Mouse (Mus musculus): ENCODE measurements around the gene Akip1. TPM values are rescaled to one million over a fixed set of nuclear protein-coding genes. Genes with fewer than 3 reads are reported as not detected.

Gene Akip1
- polyA plus RNA-seq, 1 experiment from 2014 or later, result 24.0 TPM

- H3K9me3 ChIP-seq (ENCODE audit: control insufficient read depth, low read length), result no peaks in the 10 kb centered on the region
Measured at GRCm38 (mm10) chr7:109713434-109713982, 10.0 kb downstream of the Akip1 start.

GRCm38 (mm10) chr7:109719286-109719685, 15.8 kb downstream of the Akip1 start:
- no peak overlapping the region for H3K4me3 ChIP-seq (ENCODE audit: low read depth, low read length)
- H3K4me2 ChIP-seq (ENCODE audit: low read depth, severe bottlenecking), result no peak overlapping the region
- no peak overlapping the region for H3K9ac ChIP-seq (ENCODE audit: low read length)
- no peaks in the 10 kb centered on the region for H3K36me3 ChIP-seq (ENCODE audit: control insufficient read depth, insufficient read depth, low read length)
- no peaks in the 10 kb centered on the region for H3K9me3 ChIP-seq (ENCODE audit: control insufficient read depth, low read length)
- DNase-seq (ENCODE audit: low spot score) (peak; percentile 42), ATAC-seq (ENCODE audit: insufficient number of reproducible peaks, low FRiP score, low TSS enrichment, low read depth) (no peak)
- 66% methylated on average over 9 of the region's 9 CpGs for WGBS
- no peaks in the 10 kb centered on the region for H3K4me1 ChIP-seq (ENCODE audit: control insufficient read depth, insufficient read depth, low read length)
- H3K27me3 ChIP-seq (ENCODE audit: control insufficient read depth, insufficient read depth, low read length), result no peaks in the 10 kb centered on the region
- no peak overlapping the region for H3K27ac ChIP-seq (replicated peaks; ENCODE audit: low read depth, low read length)

More at GRCm38 (mm10) chr7:109713434-109713982, 10.0 kb downstream of the Akip1 start:
- no peak overlapping the region for H3K4me3 ChIP-seq (ENCODE audit: low read depth, low read length)
- H3K4me2 ChIP-seq (ENCODE audit: low read depth, severe bottlenecking), result no peak overlapping the region
- no peaks in the 10 kb centered on the region for H3K4me1 ChIP-seq (ENCODE audit: control insufficient read depth, insufficient read depth, low read length)
- ATAC-seq (ENCODE audit: insufficient number of reproducible peaks, low FRiP score, low TSS enrichment, low read depth), result no peak
- H3K27ac ChIP-seq (replicated peaks; ENCODE audit: low read depth, low read length), result no peak overlapping the region
- no peak for DNase-seq (ENCODE audit: low spot score)
- H3K9ac ChIP-seq (ENCODE audit: low read length), result no peak overlapping the region
- H3K36me3 ChIP-seq (ENCODE audit: control insufficient read depth, insufficient read depth, low read length), result 0 out of 2 replicates have a peak, but pooled peaks cover 2% of the 10 kb centered on the region
- WGBS, result 89% methylated on average over 2 of the region's 2 CpGs
- H3K27me3 ChIP-seq (ENCODE audit: control insufficient read depth, insufficient read depth, low read length), result no peaks in the 10 kb centered on the region

- Histone ChIP-seq H3K27ac (replicated peaks; ENCODE audit: low read depth, low read length) (no peak overlapping the region), H3K36me3 (ENCODE audit: control insufficient read depth, insufficient read depth, low read length) (no peaks in the 10 kb centered on the region), H3K27me3 (ENCODE audit: control insufficient read depth, insufficient read depth, low read length) (no peaks in the 10 kb centered on the region), H3K9me3 (ENCODE audit: control insufficient read depth, low read length) (no peaks in the 10 kb centered on the region), H3K4me2 (ENCODE audit: low read depth, severe bottlenecking) (no peak overlapping the region), H3K4me3 (ENCODE audit: low read depth, low read length) (no peak overlapping the region), H3K9ac (ENCODE audit: low read length) (no peak overlapping the region), H3K4me1 (ENCODE audit: control insufficient read depth, insufficient read depth, low read length) (no peaks in the 10 kb centered on the region)
- WGBS, result 91% methylated on average over 2 of the region's 2 CpGs
- ATAC-seq (ENCODE audit: insufficient number of reproducible peaks, low FRiP score, low TSS enrichment, low read depth) (no peak), DNase-seq (ENCODE audit: low spot score) (peak; percentile 41)
Measured at GRCm38 (mm10) chr7:109722618-109723017, 19.1 kb downstream of the Akip1 start.

GRCm38 (mm10) chr7:109723114-109723513, 19.6 kb downstream of the Akip1 start:
- ATAC-seq (ENCODE audit: insufficient number of reproducible peaks, low FRiP score, low TSS enrichment, low read depth), result no peak
- Histone ChIP-seq H3K4me1 (ENCODE audit: control insufficient read depth, insufficient read depth, low read length) (no peaks in the 10 kb centered on the region), H3K36me3 (ENCODE audit: control insufficient read depth, insufficient read depth, low read length) (no peaks in the 10 kb centered on the region), H3K27ac (replicated peaks; ENCODE audit: low read depth, low read length) (no peak overlapping the region), H3K9ac (ENCODE audit: low read length) (no peak overlapping the region), H3K4me2 (ENCODE audit: low read depth, severe bottlenecking) (no peak overlapping the region), H3K9me3 (ENCODE audit: control insufficient read depth, low read length) (no peaks in the 10 kb centered on the region), H3K4me3 (ENCODE audit: low read depth, low read length) (no peak overlapping the region), H3K27me3 (ENCODE audit: control insufficient read depth, insufficient read depth, low read length) (no peaks in the 10 kb centered on the region)
- DNase-seq (ENCODE audit: low spot score), result no peak
- 92% methylated on average over 8 of the region's 8 CpGs for WGBS

- Histone ChIP-seq H3K9ac (ENCODE audit: low read length) (no peak within 1 kb of the TSS), H3K36me3 (ENCODE audit: control insufficient read depth, insufficient read depth, low read length) (no peaks in the 10 kb centered on the region), H3K27me3 (ENCODE audit: control insufficient read depth, insufficient read depth, low read length) (no peaks in the 10 kb centered on the region), H3K4me1 (ENCODE audit: control insufficient read depth, insufficient read depth, low read length) (no peaks in the 10 kb centered on the region), H3K27ac (replicated peaks; ENCODE audit: low read depth, low read length) (no peak within 1 kb of the TSS), H3K9me3 (ENCODE audit: control insufficient read depth, low read length) (no peaks in the 10 kb centered on the region), H3K4me3 (ENCODE audit: low read depth, low read length) (no peak within 1 kb of the TSS), H3K4me2 (ENCODE audit: low read depth, severe bottlenecking) (no peak within 1 kb of the TSS)
- DNase-seq (ENCODE audit: low spot score), result no peak
- no peak for ATAC-seq (ENCODE audit: insufficient number of reproducible peaks, low FRiP score, low TSS enrichment, low read depth)
- WGBS, result 91% methylated on average over 5 of the region's 5 CpGs
Measured at GRCm38 (mm10) chr7:109723697-109724096, 20.2 kb downstream of the Akip1 start, which contains the start of gene BC051019. Gene BC051019, minus strand, starts transcription at chr7:109723850.

GRCm38 (mm10) chr7:109731626-109732025, 28.1 kb downstream of the Akip1 start, which contains the start of gene Ascl3:
Gene Ascl3, minus strand, starts transcription at chr7:109731726.
- no peaks in the 10 kb centered on the region; the same call in 1 of the 2 replicates for H3K36me3 ChIP-seq (ENCODE audit: control insufficient read depth, insufficient read depth, low read length)
- DNase-seq (ENCODE audit: low spot score) (no peak), ATAC-seq (ENCODE audit: insufficient number of reproducible peaks, low FRiP score, low TSS enrichment, low read depth) (no peak)
- H3K4me1 ChIP-seq (ENCODE audit: control insufficient read depth, insufficient read depth, low read length), result no peaks in the 10 kb centered on the region
- H3K4me3 ChIP-seq (ENCODE audit: low read depth, low read length), result no peak within 1 kb of the TSS
- H3K27ac ChIP-seq (replicated peaks; ENCODE audit: low read depth, low read length), result no peak within 1 kb of the TSS
- no peak within 1 kb of the TSS for H3K4me2 ChIP-seq (ENCODE audit: low read depth, severe bottlenecking)
- no peak within 1 kb of the TSS for H3K9ac ChIP-seq (ENCODE audit: low read length)
- 89% methylated on average over 5 of the region's 5 CpGs for WGBS
- no peaks in the 10 kb centered on the region for H3K9me3 ChIP-seq (ENCODE audit: control insufficient read depth, low read length)
- H3K27me3 ChIP-seq (ENCODE audit: control insufficient read depth, insufficient read depth, low read length), result no peaks in the 10 kb centered on the region

- 91% methylated on average over 4 of the region's 4 CpGs for WGBS
- Histone ChIP-seq H3K9me3 (ENCODE audit: control insufficient read depth, low read length) (no peaks in the 10 kb centered on the region), H3K9ac (ENCODE audit: low read length) (no peak overlapping the region), H3K27me3 (ENCODE audit: control insufficient read depth, insufficient read depth, low read length) (no peaks in the 10 kb centered on the region), H3K27ac (replicated peaks; ENCODE audit: low read depth, low read length) (no peak overlapping the region), H3K4me2 (ENCODE audit: low read depth, severe bottlenecking) (no peak overlapping the region), H3K4me1 (ENCODE audit: control insufficient read depth, insufficient read depth, low read length) (no peaks in the 10 kb centered on the region), H3K4me3 (ENCODE audit: low read depth, low read length) (no peak overlapping the region), H3K36me3 (ENCODE audit: control insufficient read depth, insufficient read depth, low read length) (no peaks in the 10 kb centered on the region; the same call in 1 of the 2 replicates)
- DNase-seq (ENCODE audit: low spot score), result no peak
- ATAC-seq (ENCODE audit: insufficient number of reproducible peaks, low FRiP score, low TSS enrichment, low read depth), result no peak
Measured at GRCm38 (mm10) chr7:109734806-109735205, 31.3 kb downstream of the Akip1 start.

GRCm38 (mm10) chr7:109739822-109740370, 36.4 kb downstream of the Akip1 start:
- Histone ChIP-seq H3K4me3 (ENCODE audit: low read depth, low read length) (no peak overlapping the region), H3K27me3 (ENCODE audit: control insufficient read depth, insufficient read depth, low read length) (no peaks in the 10 kb centered on the region), H3K9me3 (ENCODE audit: control insufficient read depth, low read length) (no peaks in the 10 kb centered on the region), H3K27ac (replicated peaks; ENCODE audit: low read depth, low read length) (no peak overlapping the region), H3K4me2 (ENCODE audit: low read depth, severe bottlenecking) (no peak overlapping the region), H3K9ac (ENCODE audit: low read length) (no peak overlapping the region), H3K36me3 (ENCODE audit: control insufficient read depth, insufficient read depth, low read length) (no peaks in the 10 kb centered on the region; the same call in 1 of the 2 replicates), H3K4me1 (ENCODE audit: control insufficient read depth, insufficient read depth, low read length) (no peaks in the 10 kb centered on the region)
- ATAC-seq (ENCODE audit: insufficient number of reproducible peaks, low FRiP score, low TSS enrichment, low read depth) (no peak), DNase-seq (ENCODE audit: low spot score) (no peak)
- 88% methylated on average over 5 of the region's 5 CpGs for WGBS
